Mouse (Mus musculus) neutrophil, adult 59 days (primary cell): ENCODE measurements around the gene Rbpjl. TPM values are rescaled to one million over a fixed set of nuclear protein-coding genes. Genes with fewer than 3 reads are reported as not detected.

Experiments
- total RNA-seq, 2 experiments: library from RNA; stranded (reverse); gene quantifications; 1 replicate in 1 of 2; 2 replicates in 1 of 2; pipeline ENCODE4 v1.2.4; 2023

The Rbpjl gene
- not detected for total RNA-seq

DNA sequence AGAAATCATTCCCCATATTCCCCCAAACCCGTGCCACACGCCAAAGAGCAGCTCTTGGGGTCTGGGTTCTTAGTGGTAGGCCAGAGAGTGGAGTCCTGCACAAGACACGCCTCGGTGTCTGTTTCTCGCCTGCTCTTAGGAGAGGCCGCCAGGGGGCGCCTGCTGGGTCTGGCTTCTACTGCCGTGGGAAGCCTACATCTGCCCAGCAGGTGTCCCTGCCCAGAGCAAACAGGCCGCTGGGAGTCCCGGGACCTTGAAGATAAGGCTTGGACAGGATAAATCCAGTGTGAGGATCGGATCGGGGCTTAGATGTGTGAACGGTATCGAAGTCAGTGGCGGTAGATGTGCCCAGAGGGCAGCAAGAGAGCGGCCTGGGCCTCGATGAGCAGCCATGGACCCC is at the start of gene Rbpjl:
TSS of gene Rbpjl (plus strand) at position 236 of the 400 bp plus-strand sequence.

DNA sequence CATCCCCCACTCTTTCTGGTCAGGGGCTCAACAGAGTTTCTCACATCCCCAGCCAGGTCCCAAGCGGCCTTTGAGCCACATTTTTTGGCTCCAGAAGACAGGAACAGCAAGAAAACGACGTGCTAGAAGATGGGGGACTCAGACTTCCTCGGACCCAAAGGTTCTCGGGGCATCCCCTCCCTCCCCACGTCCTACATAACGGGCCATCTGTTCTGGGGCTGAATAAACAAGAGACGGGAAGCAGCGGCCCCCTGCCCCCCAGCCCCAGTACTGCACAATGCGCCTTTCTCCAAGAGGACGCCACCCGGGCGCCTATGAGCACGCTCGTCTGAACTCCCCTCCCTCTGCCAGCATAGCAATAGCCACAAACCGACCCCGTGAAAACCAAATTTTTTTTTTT is 13.9 kb upstream of the Rbpjl start, which contains the start of gene Slpi:
TSS of gene Slpi (minus strand) at position 76 of the 400 bp plus-strand sequence.

DNA sequence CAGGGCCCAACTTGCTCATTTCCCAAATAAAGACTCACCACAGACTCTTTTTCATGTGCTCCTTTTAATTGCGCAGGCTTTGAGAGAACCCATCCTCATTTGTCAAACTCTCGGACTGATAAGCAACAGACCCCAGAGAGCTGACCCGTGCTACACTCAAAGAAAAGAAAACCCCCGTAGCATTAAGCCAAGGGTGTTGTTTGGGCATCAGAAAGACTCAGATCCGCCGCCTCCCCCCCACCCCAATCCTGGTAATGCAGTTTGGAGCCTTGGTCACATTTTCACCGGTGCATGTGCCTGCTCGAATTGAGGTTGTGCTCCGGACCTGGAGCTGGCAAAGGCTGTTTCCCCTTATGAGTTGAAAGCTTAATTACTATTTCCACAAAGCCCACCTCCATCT is 2.1 kb downstream of the Rbpjl start, which contains the start of gene Matn4:
TSS of gene Matn4 (minus strand) at position 101 of the 400 bp plus-strand sequence.

DNA sequence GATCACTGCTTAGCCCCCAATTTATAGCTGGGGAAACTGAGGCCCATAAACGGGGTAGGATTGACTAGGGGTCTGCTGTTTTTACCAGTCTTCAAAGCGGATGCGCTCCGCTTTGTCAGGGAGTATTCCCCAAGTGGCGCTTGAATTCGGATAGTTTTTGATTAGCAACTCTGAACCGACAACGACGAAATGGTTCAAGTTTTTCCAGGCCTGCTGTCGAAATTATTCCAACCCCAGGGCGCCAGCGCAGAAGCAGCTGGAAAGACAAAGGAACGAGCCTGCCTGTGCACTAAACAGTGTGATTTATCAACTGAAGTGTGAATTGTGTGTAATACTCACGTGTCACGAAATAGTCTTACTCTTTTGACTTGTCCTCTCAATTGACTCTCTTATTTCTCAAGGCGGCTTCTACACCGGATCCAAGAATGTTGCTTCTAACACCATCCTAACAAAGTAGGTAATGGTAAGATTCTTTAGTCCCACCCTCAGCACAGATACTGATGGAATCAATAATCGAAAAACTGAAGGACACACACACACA is 40.6 kb downstream of the Rbpjl start, which contains the start of gene Sdc4:
TSS of gene Sdc4 (minus strand) at position 428 of the 541 bp plus-strand sequence.

DNA sequence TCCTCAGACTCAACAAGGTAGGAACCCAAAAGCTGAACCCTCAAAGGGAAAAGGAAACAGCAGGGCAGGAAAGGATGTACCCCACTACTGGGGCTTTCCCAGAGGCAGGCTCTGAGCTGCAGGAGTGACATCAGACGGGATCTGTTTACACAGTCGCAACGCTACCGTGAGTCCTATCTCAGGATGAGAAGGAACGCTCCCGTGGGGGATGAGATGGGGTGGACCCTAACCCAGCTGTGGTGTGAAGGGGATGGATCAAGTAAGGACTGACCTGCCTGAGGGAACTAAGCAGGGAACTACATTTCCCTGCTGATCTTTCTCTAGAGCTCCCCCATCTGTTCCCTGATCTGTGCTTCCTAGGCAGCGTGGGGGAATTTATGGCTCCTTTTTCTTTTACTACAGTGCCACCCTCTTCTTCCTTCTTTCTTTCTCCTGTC is 53.9 kb downstream of the Rbpjl start, which contains the start of gene Sys1:
TSS of gene Sys1 (plus strand) at position 101 of the 437 bp plus-strand sequence.

DNA sequence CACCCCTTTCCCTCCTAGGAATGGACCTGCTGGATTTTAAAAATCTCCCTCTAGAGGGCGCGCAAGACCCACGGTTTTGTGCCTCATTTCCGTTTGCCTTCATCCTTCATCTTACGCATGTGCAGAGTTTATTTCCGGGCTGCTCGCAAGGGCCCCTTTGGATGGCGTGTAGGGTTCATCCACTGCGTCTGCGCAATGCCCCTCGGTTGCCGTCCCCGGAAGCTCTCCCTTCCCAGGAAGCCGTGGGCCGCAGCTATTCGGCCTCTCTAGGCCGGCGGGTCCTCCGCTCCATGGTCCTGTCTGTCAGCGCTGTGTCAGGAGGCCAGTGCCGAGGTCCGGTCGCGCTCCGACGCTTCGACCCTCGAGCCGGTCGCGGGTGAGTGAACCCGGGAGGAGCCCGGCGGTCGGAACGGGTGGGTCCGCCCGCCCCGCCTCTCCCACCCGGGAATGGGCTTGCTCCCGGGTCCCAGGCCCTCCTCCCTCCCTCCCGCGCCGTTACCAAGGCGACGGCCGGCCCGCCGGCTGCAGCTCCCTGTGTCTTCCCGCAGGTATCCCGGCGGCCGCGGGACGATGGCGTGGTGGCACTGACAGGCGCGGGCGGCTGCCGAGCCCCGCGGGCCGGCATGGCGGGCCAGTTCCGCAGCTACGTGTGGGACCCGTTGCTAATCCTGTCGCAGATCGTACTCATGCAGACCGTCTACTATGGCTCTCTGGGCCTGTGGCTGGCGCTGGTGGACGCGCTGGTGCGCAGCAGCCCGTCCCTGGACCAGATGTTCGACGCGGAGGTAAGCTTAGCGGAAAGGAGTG is 58.0 kb downstream of the Rbpjl start, which contains the start of gene Gm20458:
TSS of gene Gm20458 (plus strand) at position 223 of the 807 bp plus-strand sequence.

Other genes with a start within 250 kb of the Rbpjl start
- gene Kcns1, start 232.0 kb upstream of the Rbpjl start, total RNA-seq = not detected
- gene Wfdc5, start 220.4 kb upstream of the Rbpjl start, total RNA-seq = not detected
- not detected for gene Wfdc12, start 212.5 kb upstream of the Rbpjl start, total RNA-seq
- not detected for gene Wfdc15a, start 203.0 kb upstream of the Rbpjl start, total RNA-seq
- gene Wfdc15b, start 181.5 kb upstream of the Rbpjl start, total RNA-seq = not detected
- gene Svs2, start 164.7 kb upstream of the Rbpjl start, total RNA-seq = not detected
- not detected for gene Svs3b, start 146.5 kb upstream of the Rbpjl start, total RNA-seq
- gene Svs4, start 124.7 kb upstream of the Rbpjl start, total RNA-seq = not detected
- gene Svs3a, start 113.9 kb upstream of the Rbpjl start, total RNA-seq = not detected
- gene Svs6, start 86.4 kb upstream of the Rbpjl start, total RNA-seq = not detected
- not detected for gene Svs5, start 70.4 kb upstream of the Rbpjl start, total RNA-seq
- gene Slpi, start 14.0 kb upstream of the Rbpjl start, total RNA-seq = 100 to 1,000 TPM; 591 to 696 TPM
- not detected for gene Matn4, start 2.0 kb downstream of the Rbpjl start, total RNA-seq
- 1 to 10 TPM; 2.4 to 3.9 TPM for gene Sdc4, start 40.7 kb downstream of the Rbpjl start, total RNA-seq
- 10 to 100 TPM; 28.4 to 36.4 TPM for gene Sys1, start 53.8 kb downstream of the Rbpjl start, total RNA-seq
- gene Gm20458, start 57.8 kb downstream of the Rbpjl start, total RNA-seq = 1 to 10 TPM in 1 of 2 experiments, under 1 TPM in 1; 0.97 to 3.1 TPM
- not detected for gene Trp53tg5, start 70.6 kb downstream of the Rbpjl start, total RNA-seq
- gene Dbndd2, start 83.0 kb downstream of the Rbpjl start, total RNA-seq = 1 to 10 TPM; 1.0 to 2.2 TPM
- gene Pigt, start 94.4 kb downstream of the Rbpjl start, total RNA-seq = 10 to 100 TPM; 45.7 to 55.1 TPM
- gene Wfdc2, start 159.3 kb downstream of the Rbpjl start, total RNA-seq = not detected
- gene Spint3, start 170.3 kb downstream of the Rbpjl start, total RNA-seq = not detected
- gene Wfdc6a, start 182.3 kb downstream of the Rbpjl start, total RNA-seq = not detected
- not detected for gene Eppin, start 190.5 kb downstream of the Rbpjl start, total RNA-seq
- gene Wfdc6b, start 210.4 kb downstream of the Rbpjl start, total RNA-seq = not detected
- gene Wfdc8, start 210.5 kb downstream of the Rbpjl start, total RNA-seq = not detected
- gene Wfdc16, start 235.7 kb downstream of the Rbpjl start, total RNA-seq = not detected